Mouse (Mus musculus) brain, embryonic 14.5 days (tissue): ENCODE data around the gene Abcc9. TPM values are rescaled to one million over a fixed set of nuclear protein-coding genes. Genes with fewer than 3 reads are reported as not detected.

Experiments
- DNase-seq: peaks from one replicate; pipeline ENCODE4 v3.0.0-alpha.2; 2011; ENCODE audit warnings: low read depth
- CTCF ChIP-seq: fragments of 200-500 bp; IDR thresholded peaks from 2 replicates; pipeline ENCODE4 v1.5.1; 2012; ENCODE audit warnings: inconsistent platforms, mild to moderate bottlenecking, moderate library complexity, borderline replicate concordance; ENCODE audit not compliant: insufficient read depth, insufficient read length; ENCODE audit errors: extremely low read depth
- POLR2A ChIP-seq: fragments of 200-500 bp; IDR thresholded peaks from 2 replicates; pipeline ENCODE4 v1.6.1; 2012; ENCODE audit warnings: mild to moderate bottlenecking, inconsistent platforms, borderline replicate concordance; ENCODE audit not compliant: poor library complexity, insufficient read depth, insufficient read length, severe bottlenecking; ENCODE audit errors: extremely low read depth
- polyA plus RNA-seq: library from polyadenylated mRNA; depleted of rRNA; stranded (reverse); fragments of >200 nt; gene quantifications from 2 replicates; pipeline ENCODE4 v1.2.3, GENCODE M21; 2012; rRNA removed

The Abcc9 gene
- polyA plus RNA-seq, 1 experiment, result 8.0 TPM

GRCm38 (mm10) chr6:142550871-142551270 is 151.2 kb downstream of the Abcc9 start:
- no peak for DNase-seq
- TF ChIP-seq POLR2A (no peak), CTCF (no peak)

- no peak for DNase-seq
- TF ChIP-seq POLR2A (no peak), CTCF (no peak)
Measured at GRCm38 (mm10) chr6:142548377-142548776, 153.7 kb downstream of the Abcc9 start.

- no peak for DNase-seq
Measured at GRCm38 (mm10) chr6:142545132-142545531, 157.0 kb downstream of the Abcc9 start.

GRCm38 (mm10) chr6:142543648-142544047 is 158.5 kb downstream of the Abcc9 start:
- DNase-seq, result no peak
- TF ChIP-seq POLR2A, result no peak
- TF ChIP-seq CTCF, result no peak

More at GRCm38 (mm10) chr6:142545132-142545531, 157.0 kb downstream of the Abcc9 start:
- TF ChIP-seq POLR2A (no peak), CTCF (no peak)

GRCm38 (mm10) chr6:142542800-142543175 is 159.3 kb downstream of the Abcc9 start:
- no peak for DNase-seq
- no peak for TF ChIP-seq CTCF
- no peak for TF ChIP-seq POLR2A

GRCm38 (mm10) chr6:142542082-142542799 is 159.9 kb downstream of the Abcc9 start:
- no peak for DNase-seq
- no peak for TF ChIP-seq POLR2A
- TF ChIP-seq CTCF, result no peak

- no peak for TF ChIP-seq CTCF
- no peak for TF ChIP-seq POLR2A
Measured at GRCm38 (mm10) chr6:142540561-142541160, 161.5 kb downstream of the Abcc9 start.

GRCm38 (mm10) chr6:142540131-142540530 is 162.0 kb downstream of the Abcc9 start:
- DNase-seq, result no peak
- TF ChIP-seq CTCF, result no peak

More at GRCm38 (mm10) chr6:142540561-142541160, 161.5 kb downstream of the Abcc9 start:
- no peak for DNase-seq

GRCm38 (mm10) chr6:142538503-142538902 is 163.6 kb downstream of the Abcc9 start:
- DNase-seq, result peak; percentile 8
- TF ChIP-seq CTCF (no peak), POLR2A (no peak)

Other genes starting within 250 kb of the Abcc9 start
- gene Gys2, start 229.2 kb downstream of the Abcc9 start, polyA plus RNA-seq, result not detected in 2 replicates
- 357 and 408 TPM in 2 replicates for gene Ldhb, start 194.4 kb downstream of the Abcc9 start, polyA plus RNA-seq
- gene Kcnj8, start 130.7 kb downstream of the Abcc9 start, polyA plus RNA-seq, result 10.2 and 11.2 TPM in 2 replicates
- 98.2 and 115 TPM in 2 replicates for gene Cmas, start 54.4 kb upstream of the Abcc9 start, polyA plus RNA-seq
- gene Sult6b2, start 102.2 kb upstream of the Abcc9 start, polyA plus RNA-seq, result 0.15 and 0.25 TPM in 2 replicates